Mouse (Mus musculus) urinary bladder, postnatal 4 days (tissue): Measurements from ENCODE around the gene Meis2.

Source experiments
- DNase-seq, 2 experiments: peaks; one replicate each; pipeline ENCODE4 v3.0.0; 2021 to 2022; ENCODE audit warnings: low spot score in 2 of 2

Meis2 gene

DNA sequence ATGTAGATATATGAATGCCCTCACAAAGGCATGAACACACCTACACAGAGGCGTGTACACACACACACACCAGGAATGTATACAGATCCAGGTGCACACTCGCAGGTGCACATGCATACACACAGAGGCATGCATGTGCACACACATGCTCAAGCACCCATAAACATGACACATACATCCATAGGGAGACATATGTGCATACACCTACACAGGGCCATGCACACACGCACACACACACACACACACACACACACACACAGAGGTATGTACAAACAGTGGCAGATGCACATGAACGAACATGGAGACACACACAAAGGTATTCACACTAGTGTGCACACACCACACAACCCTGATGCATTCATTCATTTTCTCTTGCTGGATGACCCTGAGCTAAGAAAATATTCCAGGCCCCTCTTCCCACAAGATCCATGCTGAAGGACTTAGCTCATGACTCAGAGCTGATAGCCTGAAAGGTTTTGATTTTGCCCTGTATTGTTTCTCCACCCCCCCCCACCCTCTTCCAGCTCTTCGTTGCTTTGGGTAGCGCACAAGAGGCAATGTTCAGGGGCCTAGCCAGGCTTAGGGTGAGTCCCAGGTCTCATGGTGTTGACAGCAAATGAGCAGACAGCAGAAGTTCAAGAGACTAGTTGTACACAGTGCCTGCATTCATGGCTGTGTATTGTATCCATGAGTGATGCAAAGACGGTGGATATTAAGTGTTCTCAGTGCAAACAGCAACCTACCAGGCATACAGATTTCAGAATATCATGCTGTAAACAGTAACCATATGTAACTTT is 116.8 kb downstream of the Meis2 start:
- no peak for DNase-seq

GRCm38 (mm10) chr2:115947714-115948226 is 117.9 kb downstream of the Meis2 start:
- no peak for DNase-seq

- no peak for DNase-seq
These were observed 122.6 kb downstream of the Meis2 start for GRCm38 (mm10) chr2:115943044-115943443.

DNA sequence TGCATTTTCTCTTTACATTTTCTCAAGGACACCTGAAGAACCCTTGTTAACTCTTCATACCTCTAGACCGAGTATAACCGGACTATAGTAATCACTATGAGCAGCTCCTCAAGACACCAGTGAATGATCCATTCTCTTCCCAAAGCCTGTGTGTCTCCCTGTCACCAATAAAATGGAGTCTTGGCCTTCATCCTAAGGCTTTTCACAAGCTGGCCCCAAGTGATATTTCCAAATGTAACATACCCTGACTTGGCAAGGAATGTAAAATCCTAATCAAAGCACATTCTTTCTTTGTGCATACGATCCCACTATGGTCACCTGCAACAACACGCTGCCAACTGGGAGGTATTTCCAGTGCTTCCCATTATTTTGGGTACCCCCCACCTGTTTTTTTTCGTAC is 125.8 kb downstream of the Meis2 start:
- DNase-seq: no peak

GRCm38 (mm10) chr2:115938926-115939563 is 126.6 kb downstream of the Meis2 start:
- DNase-seq: no peak

DNA sequence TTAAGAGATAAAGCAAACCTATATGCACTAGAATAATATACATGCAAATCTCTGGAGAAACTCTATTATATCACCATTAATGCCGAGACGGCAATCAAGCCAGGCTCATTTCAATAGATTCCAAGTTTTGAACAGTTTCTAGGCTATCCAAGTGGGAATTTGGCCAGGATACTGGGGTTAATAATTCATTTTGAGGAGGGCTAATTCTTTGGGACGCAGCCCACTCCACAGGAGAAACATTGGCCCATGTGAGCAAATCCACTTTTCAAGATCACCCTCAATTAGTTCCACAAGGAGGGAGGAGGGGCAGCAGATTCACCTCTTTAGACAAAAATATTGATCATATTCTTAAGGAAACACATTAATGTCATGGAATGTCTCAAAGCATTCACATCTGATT is 127.3 kb downstream of the Meis2 start:
- DNase-seq: no peak

- DNase-seq: no peak
These were observed 127.7 kb downstream of the Meis2 start for GRCm38 (mm10) chr2:115937896-115938295.

DNA sequence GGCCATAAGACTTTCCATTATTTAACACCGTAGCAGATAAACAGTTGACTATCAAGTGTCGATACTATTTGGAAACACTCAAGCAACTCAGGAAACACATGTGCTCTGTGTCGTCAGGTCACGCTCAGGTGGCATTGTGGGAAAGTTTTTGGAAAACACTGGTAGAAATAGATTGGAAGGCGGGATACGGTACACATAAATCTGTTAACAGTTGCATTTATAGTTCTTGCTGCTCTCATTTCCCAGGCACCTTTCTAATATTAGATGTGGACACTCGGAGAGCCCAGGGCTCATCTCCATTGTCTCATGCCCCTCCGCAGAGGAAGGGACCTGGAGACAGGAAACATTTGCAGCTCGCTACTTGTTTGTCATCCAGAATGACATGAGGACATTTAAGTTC is 128.9 kb downstream of the Meis2 start:
- DNase-seq: no peak

DNA sequence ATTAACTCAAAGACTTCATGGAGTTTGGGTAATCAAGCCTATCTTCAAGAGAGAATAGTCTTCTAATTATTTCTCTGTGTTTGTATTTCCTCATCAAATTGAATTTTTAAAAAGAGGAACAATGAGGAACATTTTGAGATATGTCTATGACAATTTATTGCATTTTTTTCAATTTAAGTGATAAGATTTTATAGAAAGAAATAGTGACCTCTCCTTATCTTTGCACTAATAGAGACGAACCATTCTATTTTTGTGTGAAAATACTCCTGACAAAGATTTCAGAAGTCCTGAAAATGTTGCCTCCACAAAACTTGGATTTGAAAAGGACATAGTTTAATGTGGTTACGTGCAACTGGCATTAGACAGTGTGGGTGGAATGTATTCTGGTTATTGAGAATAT is 131.3 kb downstream of the Meis2 start:
- DNase-seq: no peak

DNA sequence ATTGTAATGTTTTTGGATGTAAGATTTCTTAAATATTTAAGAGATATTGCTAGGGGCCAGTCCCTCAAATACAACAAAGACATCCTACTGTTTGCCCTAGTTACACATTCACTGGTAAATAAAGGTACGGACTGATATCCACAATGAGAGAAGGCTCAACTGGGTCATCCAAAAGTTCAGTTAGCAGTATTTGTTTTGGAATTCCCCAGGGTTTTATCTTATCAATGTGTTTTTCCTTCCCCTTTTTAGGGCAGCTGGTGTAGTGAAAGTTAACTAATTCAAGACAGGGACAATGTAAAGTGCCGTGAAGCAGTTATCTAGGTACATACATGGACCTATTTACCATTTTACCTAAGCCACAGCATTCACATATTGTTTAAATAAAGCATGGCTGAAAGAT is 132.4 kb downstream of the Meis2 start:
- DNase-seq: no peak

GRCm38 (mm10) chr2:115925744-115926143 is 139.9 kb downstream of the Meis2 start:
- no peak for DNase-seq

DNA sequence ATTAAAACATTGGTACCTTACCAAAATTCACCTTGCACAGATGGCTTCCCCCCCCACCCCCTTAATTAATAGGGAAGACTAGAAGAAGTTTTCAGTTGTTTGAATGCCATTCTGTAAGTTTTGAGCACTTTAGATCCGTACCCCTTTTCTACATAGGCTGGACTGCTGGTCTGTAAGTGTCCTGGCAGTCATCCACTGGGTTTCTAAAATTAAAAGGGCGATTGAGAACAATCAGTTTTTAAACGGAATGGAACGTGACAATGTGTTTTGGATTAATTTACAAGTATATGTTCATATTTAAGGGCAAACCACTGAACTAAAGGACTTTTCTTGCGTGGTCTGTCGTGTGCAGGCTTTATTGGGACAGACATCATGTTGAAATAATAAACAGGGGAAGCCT is 141.2 kb downstream of the Meis2 start:
- no peak for DNase-seq

DNA sequence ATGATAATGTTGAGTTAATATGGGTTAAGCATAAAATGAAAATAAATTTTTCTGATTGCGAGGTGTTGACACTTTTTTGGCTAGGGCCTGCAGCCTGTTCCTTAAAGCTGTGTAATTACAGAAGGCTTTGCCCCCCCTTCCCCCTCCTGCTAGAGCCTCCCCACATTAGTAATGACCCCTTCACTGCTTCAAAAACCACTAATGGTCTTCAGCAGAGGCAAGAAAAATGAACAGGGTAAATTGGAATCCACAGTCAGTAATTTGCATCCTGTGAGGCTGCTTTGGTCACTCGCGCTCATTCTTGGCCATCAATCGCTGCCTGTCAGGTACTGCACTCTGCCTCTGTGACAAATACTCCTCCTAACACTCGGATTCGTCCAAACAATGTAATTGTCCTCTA is 142.4 kb downstream of the Meis2 start:
- no peak for DNase-seq

GRCm38 (mm10) chr2:115921687-115922086 is 144.0 kb downstream of the Meis2 start:
- DNase-seq: no peak

GRCm38 (mm10) chr2:115920336-115920951 is 145.2 kb downstream of the Meis2 start:
- DNase-seq: no peak

DNA sequence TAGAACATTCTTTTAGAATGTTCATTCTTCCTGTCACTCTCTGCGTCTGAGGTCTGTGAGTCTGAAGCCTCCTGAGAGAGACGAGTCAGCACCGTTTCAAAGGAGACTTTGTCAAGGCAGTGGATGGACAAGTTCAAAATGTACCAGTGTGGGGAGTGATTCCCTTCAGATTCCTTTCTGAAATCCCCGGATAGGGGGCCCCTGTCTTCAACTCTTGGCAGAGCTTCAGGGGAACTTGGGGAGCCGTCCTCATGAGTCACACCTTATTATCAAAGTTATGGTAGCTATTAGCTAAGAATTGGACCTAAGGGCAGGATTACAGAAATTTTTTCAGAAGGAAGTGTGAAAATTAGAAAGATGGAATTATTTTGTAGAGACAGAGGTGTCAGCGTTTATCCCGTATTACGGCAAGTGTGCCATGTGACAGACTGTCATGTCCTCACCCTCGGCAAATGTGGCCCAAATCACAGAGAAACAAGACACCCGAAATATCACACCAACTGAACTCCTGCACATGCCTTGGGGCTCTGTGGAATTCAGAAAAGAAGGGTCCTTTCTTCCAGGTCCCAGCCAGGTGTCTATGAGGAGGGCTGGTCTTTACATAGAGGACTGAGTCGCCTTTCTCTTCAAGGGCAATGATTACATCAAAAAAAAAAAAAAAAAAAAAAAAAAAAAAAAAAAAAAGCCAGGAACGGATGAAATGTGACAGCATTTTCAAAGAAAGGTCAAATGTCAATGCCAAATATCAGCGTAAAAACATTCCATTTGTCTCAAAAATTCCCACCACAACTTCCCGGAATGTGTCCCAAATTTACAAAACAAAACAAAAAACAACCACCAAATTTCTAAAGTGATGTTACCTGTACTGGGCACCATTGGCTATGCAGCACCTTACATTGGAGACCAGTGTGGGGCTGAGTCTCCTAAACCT is 146.2 kb downstream of the Meis2 start:
- no peak for DNase-seq

DNA sequence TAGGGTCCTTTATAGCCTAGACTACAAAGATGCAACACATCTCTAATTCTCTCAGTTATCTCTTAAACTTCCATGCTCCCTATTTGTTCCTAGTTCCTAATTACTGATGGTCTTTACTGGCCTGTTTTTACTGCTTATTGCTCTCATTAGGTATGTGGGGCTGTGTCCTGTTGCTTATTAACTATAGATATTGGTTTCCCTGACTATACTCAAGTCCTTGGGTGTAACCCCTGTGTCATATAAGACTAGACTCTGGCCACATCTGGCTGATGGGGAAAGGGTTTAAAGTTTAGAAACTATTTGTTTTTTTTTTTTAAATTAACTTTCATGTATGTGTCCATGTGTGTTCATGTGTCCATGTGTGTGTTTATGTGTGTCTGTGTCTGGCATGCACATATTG is 147.1 kb downstream of the Meis2 start:
- DNase-seq: no peak

DNA sequence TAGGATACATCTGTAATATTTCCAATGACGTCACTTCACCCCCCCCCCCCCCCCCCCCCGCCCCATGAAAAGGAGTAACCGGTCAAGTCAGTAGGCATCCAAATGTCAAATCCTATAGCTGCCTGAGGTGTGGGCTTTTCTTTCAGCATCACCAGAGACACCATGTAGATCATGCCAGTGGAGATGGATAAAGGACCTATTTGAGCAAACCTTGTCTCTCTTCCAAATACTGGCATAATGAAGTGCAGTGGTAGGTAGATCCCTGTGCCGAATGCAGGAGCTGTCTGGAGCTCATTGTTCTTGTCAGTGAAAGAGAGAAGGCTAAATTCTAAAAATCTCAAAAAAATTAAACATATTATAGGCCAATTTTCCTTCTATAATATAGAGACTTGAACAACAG is 151.1 kb downstream of the Meis2 start:
- DNase-seq: no peak

DNA sequence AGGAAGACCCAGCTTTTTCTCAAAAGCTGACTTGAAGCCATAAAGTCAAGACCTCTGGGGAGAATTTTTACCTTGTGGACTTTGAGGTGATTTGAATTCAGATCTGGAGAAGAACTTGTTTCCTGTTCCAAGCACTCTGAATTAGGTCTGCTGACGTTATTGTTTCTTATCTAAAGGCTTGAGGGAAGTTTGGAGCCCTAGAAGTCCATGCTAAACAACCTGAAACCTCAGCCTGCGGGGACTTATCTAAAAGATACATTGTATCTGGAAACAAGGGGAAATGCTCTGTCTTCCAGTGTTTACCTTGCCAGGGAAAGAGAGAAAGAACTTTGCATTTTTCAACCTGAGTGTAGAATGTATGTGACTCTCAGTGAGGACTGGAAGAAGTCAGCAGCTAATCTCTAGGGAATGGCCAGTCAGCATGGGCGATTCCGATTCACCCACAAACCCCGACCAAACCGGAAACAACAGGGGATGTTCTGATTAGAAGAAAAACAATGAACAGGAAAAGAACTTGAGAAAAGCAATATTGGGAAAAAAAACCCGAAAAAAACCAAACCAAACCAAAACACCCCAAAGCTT is 152.6 kb downstream of the Meis2 start:
- DNase-seq: no peak

DNA sequence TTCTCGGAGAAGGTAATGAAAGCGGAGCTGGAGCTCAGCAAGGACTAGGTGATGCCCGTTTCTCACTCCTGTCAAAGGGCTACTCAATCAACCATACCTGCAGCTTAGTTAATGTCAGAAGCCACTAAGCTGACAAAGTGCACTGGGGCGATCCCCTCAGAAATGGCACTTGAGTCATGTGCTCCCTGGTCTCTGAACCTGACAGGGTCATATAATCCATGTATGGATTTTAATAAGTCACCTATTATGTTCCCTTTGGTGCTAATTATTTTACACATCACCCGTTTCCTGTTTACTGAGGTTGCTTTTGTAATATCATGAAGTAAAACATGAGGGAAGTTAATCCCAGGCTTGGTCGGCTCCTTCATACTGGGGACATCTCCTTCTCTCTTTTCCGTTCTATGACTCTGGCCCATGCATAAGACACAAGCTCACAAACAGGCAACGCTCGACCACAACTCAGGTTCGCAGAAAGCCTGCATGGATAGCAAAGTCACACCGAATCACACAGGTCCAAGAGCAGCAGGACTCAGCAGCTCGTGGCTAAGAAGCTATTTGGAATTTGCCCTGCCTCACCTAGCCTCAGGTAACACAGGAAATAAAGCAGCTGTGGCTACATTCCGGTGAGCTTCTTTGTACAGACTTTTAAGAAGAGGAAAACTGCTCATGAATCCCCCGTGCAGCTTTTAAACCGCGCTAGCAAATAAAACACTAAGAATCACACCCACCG is 153.6 kb downstream of the Meis2 start:
- no peak for DNase-seq

- DNase-seq: no peak
These were observed 155.4 kb downstream of the Meis2 start for GRCm38 (mm10) chr2:115910217-115910616.
